Mouse (Mus musculus): ENCODE measurements around the gene Slc48a1.
A peak's percentile ranks its signal among the peaks of the same experiment; 100 is the strongest.

Slc48a1 gene

GRCm38 (mm10) chr15:97809206-97809605 is 30.9 kb downstream of the Slc48a1 start:
- DNase-seq = no peak

- peak; percentile 80 for DNase-seq
These were observed 31.6 kb downstream of the Slc48a1 start for GRCm38 (mm10) chr15:97809942-97810341.

GRCm38 (mm10) chr15:97810399-97810798 is 32.1 kb downstream of the Slc48a1 start:
- no peak for DNase-seq

- DNase-seq = no peak
These were observed 33.0 kb downstream of the Slc48a1 start for GRCm38 (mm10) chr15:97811307-97811706.

- peak; percentile 70 for DNase-seq
These were observed 33.8 kb downstream of the Slc48a1 start for GRCm38 (mm10) chr15:97812126-97812525.

- no peak for DNase-seq
These were observed 34.6 kb downstream of the Slc48a1 start for GRCm38 (mm10) chr15:97812875-97813274.

- peak; percentile 74 for DNase-seq
These were observed 35.3 kb downstream of the Slc48a1 start for GRCm38 (mm10) chr15:97813452-97814204.

- no peak for DNase-seq
These were observed 36.4 kb downstream of the Slc48a1 start for GRCm38 (mm10) chr15:97814703-97815102.

- no peak for DNase-seq
These were observed 36.9 kb downstream of the Slc48a1 start for GRCm38 (mm10) chr15:97815254-97815653.

- DNase-seq = no peak
These were observed 38.1 kb downstream of the Slc48a1 start for GRCm38 (mm10) chr15:97816199-97816994.

GRCm38 (mm10) chr15:97819937-97820336 is 41.6 kb downstream of the Slc48a1 start:
- no peak for DNase-seq

- DNase-seq = peak; percentile 76
These were observed 43.1 kb downstream of the Slc48a1 start for GRCm38 (mm10) chr15:97821321-97821982.

GRCm38 (mm10) chr15:97821983-97822363 is 43.7 kb downstream of the Slc48a1 start:
- peak; percentile 48 for DNase-seq

GRCm38 (mm10) chr15:97822545-97823228 is 44.4 kb downstream of the Slc48a1 start:
- peak; percentile 91 for DNase-seq

GRCm38 (mm10) chr15:97823479-97823878 is 45.2 kb downstream of the Slc48a1 start:
- no peak for DNase-seq

GRCm38 (mm10) chr15:97824042-97824441 is 45.7 kb downstream of the Slc48a1 start:
- DNase-seq = peak; percentile 44

GRCm38 (mm10) chr15:97825071-97825940 is 47.0 kb downstream of the Slc48a1 start:
- peak; percentile 95 for DNase-seq

- no peak for DNase-seq
These were observed 47.7 kb downstream of the Slc48a1 start for GRCm38 (mm10) chr15:97825941-97826587.

GRCm38 (mm10) chr15:97826588-97827261 is 48.4 kb downstream of the Slc48a1 start:
- no peak for DNase-seq

- DNase-seq = no peak
These were observed 49.1 kb downstream of the Slc48a1 start for GRCm38 (mm10) chr15:97827401-97827800.

All from lung, postnatal 36 days (tissue).